Mouse (Mus musculus): ENCODE measurements at regions not wholly inside any gene's neighbourhood (a gene's known extent, or its start where the extent isn't known, plus 50 kb on each side); places are given as distances from the start of the nearest gene placed in this dataset.
"Not testable (repeated sequence)": the region's sequence is repeated elsewhere in the genome, so short reads cannot be mapped to it uniquely, and the experiment has no call there.

GRCm38 (mm10) chr10:22556401-22556800 is 88.4 kb upstream of the Slc2a12 start:
- not testable (repeated sequence) for DNase-seq

GRCm38 (mm10) chr10:22569250-22570010 is 75.4 kb upstream of the Slc2a12 start:
- DNase-seq = not testable (repeated sequence)

DNA sequence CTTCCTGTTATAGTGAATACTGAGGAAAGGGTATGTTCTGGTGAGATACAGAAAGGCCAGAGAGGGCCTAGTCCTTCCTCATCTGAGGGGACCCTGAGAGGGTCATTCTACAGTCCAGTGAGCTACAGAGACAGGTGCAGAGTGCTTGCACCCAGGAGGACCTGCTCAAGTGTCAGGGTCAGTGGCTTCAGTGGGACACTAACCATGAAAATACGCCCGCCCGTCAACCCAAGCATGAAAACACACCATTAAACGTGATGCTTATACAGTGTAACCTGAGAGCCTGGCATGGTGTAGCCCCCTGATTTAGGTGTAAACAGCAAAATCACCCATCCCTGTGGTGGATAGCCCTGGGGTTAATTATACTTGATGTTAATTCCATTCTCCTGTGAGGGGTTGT is 70.8 kb upstream of the Slc2a12 start:
- not testable (repeated sequence) for DNase-seq

GRCm38 (mm10) chr10:22579426-22579825 is 65.4 kb upstream of the Slc2a12 start:
- peak; percentile 29 for DNase-seq

GRCm38 (mm10) chr10:22581300-22581699 is 63.5 kb upstream of the Slc2a12 start:
- DNase-seq = not testable (repeated sequence)

- not testable (repeated sequence) for DNase-seq
Observed at GRCm38 (mm10) chr10:22583306-22583705, 61.5 kb upstream of the Slc2a12 start.

- not testable (repeated sequence) for DNase-seq
Observed at GRCm38 (mm10) chr10:22588587-22588986, 56.2 kb upstream of the Slc2a12 start.

GRCm38 (mm10) chr10:22591664-22592063 is 53.1 kb upstream of the Slc2a12 start:
- DNase-seq = not testable (repeated sequence)

GRCm38 (mm10) chr10:22592189-22592603 is 52.6 kb upstream of the Slc2a12 start:
- DNase-seq = not testable (repeated sequence)

DNA sequence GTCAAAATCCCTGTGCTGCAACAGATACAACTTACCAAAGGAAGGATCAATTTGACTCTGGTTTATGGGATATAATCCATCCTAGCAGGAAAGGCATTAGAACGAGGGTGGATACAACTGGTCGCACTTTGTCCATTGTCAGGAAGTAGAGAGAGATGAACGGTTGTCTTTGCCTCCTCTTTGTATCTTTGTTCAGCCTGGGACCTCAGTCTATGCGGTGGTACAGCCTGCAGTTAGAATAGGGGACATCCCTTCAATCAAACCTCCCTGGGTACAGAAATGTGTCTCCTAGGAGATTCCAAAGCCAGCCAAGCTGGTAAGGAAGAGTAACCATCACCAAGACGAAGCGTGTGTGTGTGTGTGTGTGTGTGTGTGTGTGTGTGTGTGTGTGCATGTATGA is 52.1 kb upstream of the Slc2a12 start:
- DNase-seq = not testable (repeated sequence)

Data from right cerebral cortex, postnatal 4 days (tissue).